Mouse (Mus musculus) ES-Bruce4 (cell line): ENCODE data around the gene Eras. TPM values are rescaled to one million over a fixed set of nuclear protein-coding genes. Genes with fewer than 3 reads are reported as not detected.
"Not testable (repeated sequence)": the region's sequence is repeated elsewhere in the genome, so short reads cannot be mapped to it uniquely, and the experiment has no call there.

ENCODE experiments used
- H3K27ac ChIP-seq: 2 replicates; pipeline ENCODE4 v1.5.1; 2012; ENCODE audit warnings: low read length, inconsistent platforms; ENCODE audit not compliant: insufficient read depth
- H3K27me3 ChIP-seq: 2 replicates; pipeline ENCODE4 v1.6.1; 2012; ENCODE audit warnings: mild to moderate bottlenecking, low read length, inconsistent platforms; ENCODE audit not compliant: control insufficient read depth, poor library complexity, insufficient read depth, severe bottlenecking
- H3K36me3 ChIP-seq: 2 replicates; pipeline ENCODE4 v1.6.1; 2012; ENCODE audit warnings: inconsistent platforms, mild to moderate bottlenecking, low read length, moderate library complexity; ENCODE audit not compliant: control insufficient read depth, poor library complexity, insufficient read depth, severe bottlenecking
- H3K4me1 ChIP-seq: one replicate; pipeline ENCODE4 v1.8.1; 2011; ENCODE audit warnings: low read length; ENCODE audit not compliant: control insufficient read depth, insufficient read depth
- H3K4me3 ChIP-seq: 2 replicates; pipeline ENCODE4 v1.5.1; 2011; ENCODE audit warnings: low read depth, mild to moderate bottlenecking, low read length
- H3K9ac ChIP-seq: 2 replicates; pipeline ENCODE4 v1.6.1; 2012; ENCODE audit warnings: low read depth, mild to moderate bottlenecking, inconsistent platforms; ENCODE audit not compliant: poor library complexity, severe bottlenecking
- H3K9me3 ChIP-seq: replicated peaks from 2 replicates; pipeline ENCODE4 v1.6.1; 2012; ENCODE audit warnings: mild to moderate bottlenecking, low read length, inconsistent platforms; ENCODE audit not compliant: control insufficient read depth, poor library complexity, insufficient read depth, severe bottlenecking
- CTCF ChIP-seq: IDR thresholded peaks from one replicate; pipeline ENCODE4 v1.8.1; 2011; ENCODE audit warnings: low read depth, low read length
- EP300 ChIP-seq: IDR thresholded peaks from 2 replicates; pipeline ENCODE4 v1.6.1; 2011; ENCODE audit warnings: low read depth, low read length; ENCODE audit not compliant: insufficient read depth
- POLR2A ChIP-seq: IDR thresholded peaks from one replicate; pipeline ENCODE4 v1.8.1; 2011; ENCODE audit warnings: low read length; ENCODE audit not compliant: insufficient read depth
- polyA plus RNA-seq: library from polyadenylated mRNA; stranded (reverse); fragments of >200 nt; gene quantifications from 2 replicates; pipeline ENCODE4 v1.2.4, GENCODE M21; 2011; ENCODE audit warnings: low read depth; ENCODE audit not compliant: missing spikeins, insufficient read depth, insufficient read length

The Eras gene
- polyA plus RNA-seq, 1 experiment: 31.2 TPM

DNA sequence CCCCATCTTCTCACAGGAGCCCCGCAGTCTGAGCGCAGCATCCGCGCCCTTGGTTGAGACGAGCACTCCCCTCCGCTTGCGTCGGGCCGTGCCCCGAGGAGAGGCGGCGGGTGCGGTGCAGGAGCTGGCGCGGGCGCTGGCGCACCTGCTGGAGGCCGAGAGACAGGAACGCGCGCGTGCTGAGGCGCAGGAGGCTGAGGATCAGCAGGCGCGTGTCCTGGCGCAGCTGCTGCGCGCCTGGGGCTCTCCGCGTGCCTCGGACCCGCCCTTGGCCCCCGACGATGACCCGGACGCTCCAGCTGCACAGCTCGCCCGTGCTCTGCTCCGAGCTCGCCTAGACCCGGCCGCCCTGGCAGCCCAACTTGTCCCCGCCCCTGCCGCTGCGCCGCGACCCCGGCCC, 6.4 kb downstream of the Eras start:
- H3K27ac ChIP-seq: no peak overlapping the region
- H3K4me3 ChIP-seq: peak overlapping the region; percentile 74
- H3K9me3 ChIP-seq: no peaks in the 10 kb centered on the region
- peak overlapping the region; percentile 64 for H3K9ac ChIP-seq
- H3K36me3 ChIP-seq: no peaks in the 10 kb centered on the region
- TF ChIP-seq POLR2A: no peak
- no peak for TF ChIP-seq CTCF
- TF ChIP-seq EP300: no peak
- no peaks in the 10 kb centered on the region for H3K27me3 ChIP-seq
- peaks cover 6% of the 10 kb centered on the region for H3K4me1 ChIP-seq

DNA sequence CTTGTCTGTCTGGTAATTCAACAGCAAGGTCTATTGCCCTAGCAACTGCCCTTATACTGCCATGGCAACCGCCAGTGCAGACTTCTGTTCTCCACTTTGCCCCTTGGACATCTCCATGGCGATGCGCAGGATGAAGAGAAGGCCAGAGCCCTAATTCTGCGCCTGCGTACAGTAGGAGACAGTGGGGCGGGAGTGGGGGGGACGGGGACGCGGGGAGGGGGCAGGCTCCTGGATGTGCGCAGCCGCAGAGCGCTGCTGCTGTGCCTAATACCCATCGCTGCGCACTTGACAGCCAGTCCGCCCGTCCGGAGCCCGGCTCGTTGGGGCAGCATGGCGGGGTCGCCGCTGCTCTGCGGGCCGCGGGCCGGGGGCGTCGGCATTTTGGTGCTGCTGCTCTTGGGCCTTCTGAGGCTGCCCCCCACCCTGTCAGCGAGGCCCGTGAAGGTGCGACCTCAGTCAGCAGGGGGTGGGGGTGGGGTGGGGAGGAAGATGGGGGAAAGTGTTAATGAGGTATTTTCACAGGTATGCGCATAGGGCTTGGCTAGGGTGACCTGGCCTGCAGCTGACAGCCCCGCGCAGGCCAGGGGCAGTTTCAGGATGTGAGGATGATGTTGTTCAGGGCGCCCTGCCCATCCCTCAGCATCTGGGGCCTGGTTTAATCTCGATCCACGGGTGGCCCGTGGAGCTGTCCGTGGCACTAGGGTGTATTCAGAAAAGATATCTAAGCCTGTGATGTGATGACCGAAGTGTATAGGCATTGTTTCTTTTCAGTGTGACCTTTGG, 8.6 kb downstream of the Eras start, which contains the start of gene Pcsk1n:
Gene Pcsk1n (plus strand): TSS at position 222 of the 783 bp plus-strand sequence.
- TF ChIP-seq EP300 (no peak), CTCF (no peak), POLR2A (no peak)
- H3K36me3 ChIP-seq: no peaks in the 10 kb centered on the region
- no peak within 1 kb of the TSS; the same call in 1 of the 2 replicates for H3K27ac ChIP-seq
- H3K9ac ChIP-seq: peak within 1 kb of the TSS; percentile 61
- H3K4me3 ChIP-seq: peak within 1 kb of the TSS; percentile 72
- H3K9me3 ChIP-seq: no peaks in the 10 kb centered on the region
- H3K4me1 ChIP-seq: peaks cover 4% of the 10 kb centered on the region
- no peaks in the 10 kb centered on the region for H3K27me3 ChIP-seq

DNA sequence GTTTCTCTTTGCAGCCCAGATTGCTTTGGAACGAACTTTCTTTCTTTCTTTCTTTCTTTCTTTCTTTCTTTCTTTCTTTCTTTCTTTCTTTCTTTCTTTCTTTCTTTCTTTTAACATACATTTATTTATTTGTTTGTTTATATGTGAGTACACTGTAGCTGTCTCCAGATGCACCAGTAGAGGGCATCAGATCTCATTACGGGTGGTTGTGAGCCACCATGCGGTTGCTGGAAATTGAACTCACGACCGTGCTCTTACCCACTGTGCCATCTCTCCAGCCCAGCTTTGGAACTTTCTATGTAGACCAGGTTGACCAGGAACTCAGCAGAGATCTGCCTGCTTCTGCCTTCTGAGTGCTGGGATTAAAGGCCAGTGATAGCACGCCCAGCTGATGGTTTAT, 10.4 kb downstream of the Eras start:
- H3K36me3 ChIP-seq, H3K27me3 ChIP-seq, H3K9ac ChIP-seq, H3K4me3 ChIP-seq, H3K4me1 ChIP-seq, H3K27ac ChIP-seq, H3K9me3 ChIP-seq: not testable (repeated sequence)
- peak; percentile 24 for TF ChIP-seq CTCF

DNA sequence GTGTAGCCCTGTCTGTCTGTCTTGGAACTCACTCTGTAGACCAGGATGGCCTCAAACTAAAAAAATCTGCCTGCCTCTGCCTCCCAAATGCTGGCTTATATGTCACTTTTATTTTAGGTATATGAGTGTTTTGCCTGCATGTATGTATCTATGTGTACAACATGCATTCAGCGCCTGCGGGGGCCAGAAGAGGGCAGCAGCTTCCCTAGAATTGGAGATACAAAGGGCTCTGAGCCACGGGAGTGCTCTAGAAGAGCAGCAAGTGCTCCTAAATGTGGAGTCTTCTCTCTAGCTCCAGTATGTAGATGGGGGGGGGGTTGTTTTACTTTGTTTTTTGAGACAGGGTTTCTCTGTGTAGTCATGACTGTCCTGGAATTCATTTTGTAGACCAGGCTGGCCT, 12.7 kb downstream of the Eras start:
- H3K27ac ChIP-seq, H3K4me3 ChIP-seq, H3K36me3 ChIP-seq, H3K9ac ChIP-seq, H3K9me3 ChIP-seq, H3K27me3 ChIP-seq, H3K4me1 ChIP-seq: not testable (repeated sequence)

DNA sequence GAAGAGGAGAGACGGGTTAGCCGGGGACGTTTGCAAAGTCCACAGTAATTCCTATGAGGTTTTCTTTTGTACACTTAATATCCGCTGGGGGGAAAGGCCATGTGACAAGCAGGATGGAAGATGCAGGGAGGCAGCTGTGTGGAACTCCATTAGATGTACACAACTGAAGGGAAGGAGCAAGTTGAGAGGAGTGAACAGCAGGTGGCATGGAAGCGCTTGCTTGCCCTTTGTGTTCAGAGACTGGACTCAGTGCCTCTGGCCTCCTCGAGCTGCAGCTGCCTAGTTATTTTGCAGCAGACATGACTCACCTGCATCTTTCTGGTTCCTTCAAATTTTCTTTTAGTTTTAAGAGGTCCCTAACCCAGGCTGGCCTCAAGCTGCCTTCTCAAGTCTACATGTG, 17.9 kb downstream of the Eras start:
- Histone ChIP-seq H3K9me3 (no peaks in the 10 kb centered on the region), H3K4me1 (no peaks in the 10 kb centered on the region), H3K27ac (no peak overlapping the region), H3K4me3 (no peak overlapping the region), H3K36me3 (no peaks in the 10 kb centered on the region), H3K27me3 (no peaks in the 10 kb centered on the region), H3K9ac (no peak overlapping the region)
- TF ChIP-seq CTCF (no peak), POLR2A (no peak), EP300 (no peak)

DNA sequence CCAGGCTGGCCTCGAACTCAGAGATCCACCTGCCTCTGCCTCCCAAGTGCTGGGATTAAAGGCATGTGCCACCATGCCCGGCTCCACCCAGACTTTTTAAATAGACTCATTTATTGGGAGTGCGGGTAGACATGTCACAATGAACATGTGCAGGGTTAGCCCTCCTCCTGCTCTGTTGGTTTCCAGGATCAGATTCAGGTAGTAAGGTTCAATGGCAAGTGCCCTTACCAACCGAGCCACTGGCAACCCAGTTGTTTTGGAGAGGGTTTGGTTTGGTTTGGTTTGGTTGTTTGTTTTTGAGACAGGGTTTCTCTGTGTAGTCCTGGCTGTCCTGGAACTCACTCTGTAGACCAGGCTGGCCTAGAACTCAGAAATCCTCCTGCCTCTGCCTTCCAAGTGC, 19.2 kb downstream of the Eras start, which contains the start of gene Gm10490:
Gene Gm10490 (plus strand): TSS at position 301 of the 400 bp plus-strand sequence.
- not testable (repeated sequence) for H3K27me3 ChIP-seq, H3K9ac ChIP-seq, H3K36me3 ChIP-seq, H3K4me3 ChIP-seq, H3K4me1 ChIP-seq, H3K27ac ChIP-seq, H3K9me3 ChIP-seq
